26 mouse cellular contexts compared by ENCODE assay signal in genomic region chr7:37809001-37809400, GRCm38 (mm10). TPM values are rescaled to one million over a fixed set of nuclear protein-coding genes. Genes with fewer than 3 reads are reported as not detected.
"Had no signal": no experiment of that assay in that cellular context is flagged by ENCODE, and none has a peak within 500 bp of the region (broad histone marks: within the 10 kb centered on the region; RNA-seq: fewer than 3 reads in every experiment).

No protein-coding gene starts in this region.

- H3K36me3 ChIP-seq: embryonic facial prominence, embryonic 10.5 days; embryonic facial prominence, embryonic 12.5 days; embryonic facial prominence, embryonic 13.5 days; embryonic facial prominence, embryonic 15.5 days; forebrain, embryonic 10.5 days; forebrain, embryonic 12.5 days; forebrain, embryonic 15.5 days had no signal

- H3K27me3 ChIP-seq: embryonic facial prominence, embryonic 12.5 days; embryonic facial prominence, embryonic 13.5 days; embryonic facial prominence, embryonic 15.5 days; forebrain, embryonic 12.5 days; forebrain, embryonic 13.5 days; forebrain, embryonic 15.5 days had no signal

- H3K27ac ChIP-seq: embryonic facial prominence, embryonic 10.5 days; embryonic facial prominence, embryonic 12.5 days; embryonic facial prominence, embryonic 13.5 days; embryonic facial prominence, embryonic 15.5 days; forebrain, embryonic 10.5 days; forebrain, embryonic 12.5 days; forebrain, embryonic 13.5 days; forebrain, embryonic 15.5 days; gastrocnemius, adult 2 months had no signal

- H3K4me3 ChIP-seq: embryonic facial prominence, embryonic 10.5 days; embryonic facial prominence, embryonic 12.5 days; embryonic facial prominence, embryonic 13.5 days; embryonic facial prominence, embryonic 15.5 days; erythroblast, embryonic 14.5 days; forebrain, embryonic 10.5 days; forebrain, embryonic 12.5 days; forebrain, embryonic 13.5 days; forebrain, embryonic 15.5 days; gastrocnemius, adult 2 months had no signal

- DNase-seq: cerebellum, adult 2 months; cerebellum, adult 8-10 months; cerebellum, adult 9-10 months; cerebellum, adult 9-11 months; cerebellum, postnatal 10 days; cerebellum, postnatal 14 days; cerebellum, postnatal 25 days; cerebellum, postnatal 36 days; embryo, embryonic 11 days; forebrain, postnatal 0 days; gastrocnemius, adult 2 months; gastrocnemius, postnatal 10 days; gastrocnemius, postnatal 14 days; gastrocnemius, postnatal 25 days; gastrocnemius, postnatal 36 days; heart, adult 18-20 months had no signal

- H3K9me3 ChIP-seq: embryonic facial prominence, embryonic 10.5 days; embryonic facial prominence, embryonic 12.5 days; embryonic facial prominence, embryonic 13.5 days; embryonic facial prominence, embryonic 15.5 days; forebrain, embryonic 10.5 days; forebrain, embryonic 12.5 days; forebrain, embryonic 13.5 days; forebrain, embryonic 15.5 days had no signal

- H3K9ac ChIP-seq: embryonic facial prominence, embryonic 12.5 days; embryonic facial prominence, embryonic 13.5 days; embryonic facial prominence, embryonic 15.5 days; forebrain, embryonic 12.5 days; forebrain, embryonic 13.5 days; forebrain, embryonic 15.5 days; forebrain, postnatal 0 days had no signal

- H3K4me1 ChIP-seq: embryonic facial prominence, embryonic 10.5 days; embryonic facial prominence, embryonic 12.5 days; embryonic facial prominence, embryonic 13.5 days; embryonic facial prominence, embryonic 15.5 days; forebrain, embryonic 10.5 days; forebrain, embryonic 12.5 days; forebrain, embryonic 13.5 days; forebrain, embryonic 15.5 days had no signal

RNA-seq across cellular contexts. Expression of gene Zfp536, which starts 35.6 kb away (rescaled TPM):
- total RNA-seq: common myeloid progenitor, adult 5-6 weeks had no signal
- polyA plus RNA-seq: erythroblast, embryonic 14.5 days had no signal
